Mouse (Mus musculus) MEL (cell line): ENCODE measurements around the gene Klf3.

Experiments
- CTCF ChIP-seq, 3 experiments: IDR thresholded peaks in 2 of 3; conservative IDR thresholded peaks in 1 of 3; 2 replicates each; pipeline ENCODE4 v1.5.1; 2011 to 2012; ENCODE audit warnings: low read length in 3 of 3, low read depth in 2 of 3, mild to moderate bottlenecking in 2 of 3, improper control_type of control experiment in 1 of 3, inconsistent platforms in 1 of 3, mixed read lengths in 1 of 3, moderate library complexity in 1 of 3; ENCODE audit not compliant: control insufficient read depth in 1 of 3, insufficient read depth in 1 of 3, poor library complexity in 1 of 3, severe bottlenecking in 1 of 3
- E2F4 ChIP-seq: IDR thresholded peaks from 2 replicates; pipeline ENCODE4 v1.6.1; 2011; ENCODE audit warnings: low read depth, low read length, improper control_type of control experiment, borderline replicate concordance
- EP300 ChIP-seq, 2 experiments: IDR thresholded peaks; 2 replicates each; pipeline ENCODE4 v1.6.1; 2011; ENCODE audit warnings: improper control_type of control experiment in 2 of 2, low read length in 2 of 2, low read depth in 1 of 2, mild to moderate bottlenecking in 1 of 2
- KAT2A ChIP-seq: conservative IDR thresholded peaks from 2 replicates; pipeline ENCODE4 v1.6.1; 2012; ENCODE audit warnings: low read depth, low read length, improper control_type of control experiment, inconsistent platforms
- MAX ChIP-seq: IDR thresholded peaks from 2 replicates; pipeline ENCODE4 v1.6.1; 2011; ENCODE audit warnings: low read length, improper control_type of control experiment
- MEF2A ChIP-seq: IDR thresholded peaks from 2 replicates; pipeline ENCODE4 v1.6.1; 2014; ENCODE audit warnings: low read depth, mild to moderate bottlenecking, inconsistent platforms, low read length, improper control_type of control experiment; ENCODE audit not compliant: poor library complexity, insufficient replicate concordance, severe bottlenecking; ENCODE audit errors: extremely low read depth
- MXI1 ChIP-seq: IDR thresholded peaks from 2 replicates; pipeline ENCODE4 v1.6.1; 2011; ENCODE audit warnings: mild to moderate bottlenecking, low read depth, low read length, improper control_type of control experiment
- POLR2A ChIP-seq, 2 experiments: IDR thresholded peaks; 2 replicates each; pipeline ENCODE4 v1.6.1; 2011 to 2012; ENCODE audit warnings: low read length in 2 of 2, mild to moderate bottlenecking in 2 of 2, control low read depth in 1 of 2, improper control_type of control experiment in 1 of 2, low read depth in 1 of 2, moderate library complexity in 1 of 2; ENCODE audit not compliant: control insufficient read depth in 1 of 2, insufficient read depth in 1 of 2, poor library complexity in 1 of 2
- POLR2AphosphoS2 ChIP-seq: IDR thresholded peaks from 2 replicates; pipeline ENCODE4 v1.6.1; 2011; ENCODE audit warnings: low read length, improper control_type of control experiment
- USF2 ChIP-seq, 2 experiments: IDR thresholded peaks; 2 replicates each; pipeline ENCODE4 v1.6.1; 2011 to 2012; ENCODE audit warnings: improper control_type of control experiment in 2 of 2, low read length in 2 of 2, borderline replicate concordance in 1 of 2, inconsistent platforms in 1 of 2, low read depth in 1 of 2, mild to moderate bottlenecking in 1 of 2; ENCODE audit not compliant: insufficient read depth in 1 of 2

- TF ChIP-seq USF2 (IDR thresholded peaks at IDR 0.05; ENCODE audit: borderline replicate concordance in 1 of 2, insufficient read depth in 1 of 2, low read depth in 1 of 2, low read length in 2 of 2) (no peak), MAX (no peak), POLR2AphosphoS2 (no peak), E2F4 (no peak), KAT2A (no peak), CTCF (IDR thresholded peaks at IDR 0.05 in 2 of 3, conservative IDR thresholded peaks at IDR 0.05 in 1 of 3; ENCODE audit: control insufficient read depth in 1 of 3, insufficient read depth in 1 of 3, low read depth in 2 of 3, low read length in 3 of 3, poor library complexity in 1 of 3, severe bottlenecking in 1 of 3) (no peak), POLR2A (IDR thresholded peaks at IDR 0.05; ENCODE audit: control insufficient read depth in 1 of 2, insufficient read depth in 1 of 2, low read depth in 1 of 2, low read length in 2 of 2, poor library complexity in 1 of 2) (no peak), MXI1 (no peak), EP300 (IDR thresholded peaks at IDR 0.05; ENCODE audit: low read depth in 1 of 2, low read length in 2 of 2) (no peak), MEF2A (no peak)
Measured at GRCm38 (mm10) chr5:64877235-64878026, 74.2 kb downstream of the Klf3 start.
